Mouse (Mus musculus): ENCODE results near the gene Pcx.

The Pcx gene

GRCm38 (mm10) chr19:4589081-4589480 is 78.8 kb downstream of the Pcx start:
- no peak for DNase-seq

- peak; percentile 47 for DNase-seq
Observed at GRCm38 (mm10) chr19:4590025-4590424, 79.8 kb downstream of the Pcx start.

- peak; percentile 94 for DNase-seq
Observed at GRCm38 (mm10) chr19:4593792-4594522, 83.7 kb downstream of the Pcx start.

- DNase-seq = peak; percentile 79
Observed at GRCm38 (mm10) chr19:4596071-4596470, 85.8 kb downstream of the Pcx start.

- no peak for DNase-seq
Observed at GRCm38 (mm10) chr19:4602459-4602858, 92.2 kb downstream of the Pcx start.

GRCm38 (mm10) chr19:4603801-4604723 is 93.8 kb downstream of the Pcx start:
- peak; percentile 74 for DNase-seq

- DNase-seq = no peak
Observed at GRCm38 (mm10) chr19:4605654-4606053, 95.4 kb downstream of the Pcx start.

GRCm38 (mm10) chr19:4607406-4607805 is 97.1 kb downstream of the Pcx start:
- no peak for DNase-seq

GRCm38 (mm10) chr19:4608511-4608910 is 98.2 kb downstream of the Pcx start:
- no peak for DNase-seq

- DNase-seq = no peak
Observed at GRCm38 (mm10) chr19:4610109-4610508, 99.8 kb downstream of the Pcx start.

GRCm38 (mm10) chr19:4612181-4612961 is 102.1 kb downstream of the Pcx start:
- DNase-seq = no peak

GRCm38 (mm10) chr19:4613464-4614304 is 103.4 kb downstream of the Pcx start:
- DNase-seq = no peak

GRCm38 (mm10) chr19:4614305-4615150 is 104.3 kb downstream of the Pcx start:
- DNase-seq = no peak

GRCm38 (mm10) chr19:4615151-4616093 is 105.2 kb downstream of the Pcx start, which contains the start of gene Lrfn4:
Gene Lrfn4, minus strand, starts transcription at chr19:4615667.
- DNase-seq = peak; percentile 69

- DNase-seq = no peak
Observed at GRCm38 (mm10) chr19:4616546-4616945, 106.3 kb downstream of the Pcx start.

- DNase-seq = no peak
Observed at GRCm38 (mm10) chr19:4618183-4618582, 107.9 kb downstream of the Pcx start.

- DNase-seq = no peak
Observed at GRCm38 (mm10) chr19:4619461-4619860, 109.2 kb downstream of the Pcx start.

- no peak for DNase-seq
Observed at GRCm38 (mm10) chr19:4620721-4621120, 110.4 kb downstream of the Pcx start.

GRCm38 (mm10) chr19:4622780-4623179 is 112.5 kb downstream of the Pcx start:
- no peak for DNase-seq

GRCm38 (mm10) chr19:4623419-4623818 is 113.1 kb downstream of the Pcx start:
- no peak for DNase-seq
